Mouse (Mus musculus) stomach, embryonic 16.5 days (tissue): Measurements from ENCODE around the gene Tmem44. TPM values are rescaled to one million over a fixed set of nuclear protein-coding genes. Genes with fewer than 3 reads are reported as not detected.
A peak's percentile ranks its signal among the peaks of the same experiment; 100 is the strongest.

Source experiments
- ATAC-seq: fragments of 200-750 bp; cut with Nextera tagmentation; 2 replicates; pipeline ENCODE4 v1.8.0; 2017; ENCODE audit warnings: moderate number of reproducible peaks, moderate TSS enrichment; ENCODE audit not compliant: insufficient read depth, low FRiP score
- H3K27ac ChIP-seq: fragments of 300-500 bp; sonication (generic); 2 replicates; pipeline ENCODE4 v1.5.1; 2014; ENCODE audit warnings: low read length
- H3K27me3 ChIP-seq: fragments of 300-500 bp; sonication (generic); 2 replicates; pipeline ENCODE4 v1.6.1; 2014; ENCODE audit warnings: low read length, control low read depth, mixed read lengths; ENCODE audit not compliant: control insufficient read depth, insufficient read depth
- H3K36me3 ChIP-seq: fragments of 300-500 bp; sonication (generic); 2 replicates; pipeline ENCODE4 v1.6.1; 2014; ENCODE audit warnings: low read length; ENCODE audit not compliant: control insufficient read depth, insufficient read depth
- H3K4me1 ChIP-seq: fragments of 300-500 bp; sonication (generic); 2 replicates; pipeline ENCODE4 v1.6.1; 2014; ENCODE audit warnings: low read length, control low read depth, mixed read lengths; ENCODE audit not compliant: control insufficient read depth, insufficient read depth
- H3K4me2 ChIP-seq: fragments of 300-500 bp; sonication (generic); 2 replicates; pipeline ENCODE4 v1.6.1; 2014; ENCODE audit warnings: low read depth, low read length, mixed read lengths
- H3K4me3 ChIP-seq: fragments of 300-500 bp; sonication (generic); replicated peaks from 2 replicates; pipeline ENCODE4 v1.5.1; 2014; ENCODE audit warnings: mild to moderate bottlenecking, low read length
- H3K9ac ChIP-seq: fragments of 300-500 bp; sonication (generic); 2 replicates; pipeline ENCODE4 v1.6.1; 2014; ENCODE audit warnings: low read length
- H3K9me3 ChIP-seq: fragments of 300-500 bp; sonication (generic); replicated peaks from 2 replicates; pipeline ENCODE4 v1.6.1; 2016; ENCODE audit warnings: low read length, control low read depth; ENCODE audit not compliant: control insufficient read depth
- WGBS: fragments of 180-500 bp; shearing (Covaris S2); extraction: QIAGEN DNeasy Blood & Tissue Kit; methylation state at CpG from one replicate; pipeline ENCODE4 v1.1.7; 2014; 5-methylcytosine and 5-hydroxymethylcytosine counted together
- polyA plus RNA-seq: library from polyadenylated mRNA; unstranded; fragments of >200 nt; fragmentation: Nextera tagmentation; extraction: Ambion mirVana; gene quantifications from 2 replicates; pipeline ENCODE4 v1.2.1, GENCODE M21; 2015

Tmem44 gene
- polyA plus RNA-seq, 1 experiment from 2014 or later = 11.0 TPM

DNA sequence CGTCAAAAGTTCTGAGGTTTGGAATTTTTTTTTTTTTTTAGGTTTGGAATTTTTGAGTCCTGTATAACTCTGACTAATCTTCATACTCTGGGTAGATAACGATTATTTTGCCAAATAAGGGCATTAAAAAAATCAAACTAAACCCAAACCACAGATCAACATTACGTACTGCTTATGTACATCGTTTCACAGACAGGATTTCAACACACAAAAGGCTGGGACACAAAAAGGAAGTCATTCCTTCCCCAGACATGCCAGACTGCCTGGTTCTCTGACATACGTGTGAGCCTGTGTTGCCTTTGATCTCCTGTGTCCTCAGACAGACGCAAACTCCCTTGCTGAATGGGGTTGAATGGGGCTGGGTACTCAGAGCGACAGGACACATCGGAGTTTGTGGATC lies 22.3 kb downstream of the Tmem44 start:
- Histone ChIP-seq H3K4me2 (no peak overlapping the region), H3K9ac (no peak overlapping the region), H3K27ac (no peak overlapping the region), H3K27me3 (no peaks in the 10 kb centered on the region), H3K9me3 (no peaks in the 10 kb centered on the region), H3K36me3 (no peaks in the 10 kb centered on the region), H3K4me1 (peaks cover 3% of the 10 kb centered on the region; the same call in 1 of the 2 replicates), H3K4me3 (no peak overlapping the region)
- no peak for ATAC-seq
- WGBS = 83% methylated on average over 8 of the region's 8 CpGs

DNA sequence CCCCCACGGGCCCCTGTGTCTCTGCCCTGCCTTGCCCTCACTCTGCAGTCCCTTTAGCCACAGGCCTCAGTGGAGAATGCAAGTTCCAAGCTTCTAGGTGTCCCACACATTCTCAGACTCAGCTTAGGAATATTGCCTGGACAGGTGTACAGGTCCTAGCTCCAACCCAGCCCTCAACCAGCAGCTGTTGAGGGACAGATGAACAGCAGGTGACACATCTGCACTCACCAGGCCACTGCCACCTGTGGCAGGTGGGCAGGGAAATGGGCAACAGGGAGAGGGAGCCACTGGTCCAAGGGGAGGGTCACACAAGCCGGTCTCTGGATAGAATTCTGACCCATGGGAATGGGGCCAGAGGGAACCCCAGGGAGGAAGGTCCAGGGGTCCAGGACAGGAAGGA lies 22.8 kb downstream of the Tmem44 start:
- no peak overlapping the region for H3K4me3 ChIP-seq
- ATAC-seq = no peak
- no peaks in the 10 kb centered on the region for H3K36me3 ChIP-seq
- WGBS = 79% methylated on average over 2 of the region's 2 CpGs
- no peak overlapping the region for H3K27ac ChIP-seq
- peaks cover 3% of the 10 kb centered on the region; the same call in 1 of the 2 replicates for H3K4me1 ChIP-seq
- no peak overlapping the region for H3K4me2 ChIP-seq
- H3K9ac ChIP-seq = no peak overlapping the region
- no peaks in the 10 kb centered on the region for H3K9me3 ChIP-seq
- H3K27me3 ChIP-seq = no peaks in the 10 kb centered on the region

DNA sequence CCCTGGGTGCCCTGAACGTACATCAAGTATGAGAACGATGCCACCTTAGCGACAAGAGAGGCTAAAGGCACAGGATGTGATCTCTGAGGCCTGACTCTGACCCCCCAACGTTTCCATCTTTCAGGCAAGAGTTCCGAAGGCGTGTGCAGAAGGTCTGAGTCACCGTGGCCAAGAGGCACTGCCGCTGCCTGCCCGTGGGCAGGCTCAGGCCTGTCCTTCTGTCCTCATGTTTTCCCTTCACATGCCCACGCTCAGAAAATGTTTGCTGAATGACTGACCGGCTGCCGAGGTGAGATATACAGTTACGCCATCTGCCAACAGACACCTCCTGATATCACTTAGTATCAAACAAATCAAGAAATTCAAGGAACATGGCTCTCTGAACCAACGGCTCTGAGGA lies 24.9 kb downstream of the Tmem44 start:
- H3K9ac ChIP-seq = no peak overlapping the region
- no peaks in the 10 kb centered on the region for H3K27me3 ChIP-seq
- no peaks in the 10 kb centered on the region for H3K36me3 ChIP-seq
- no peaks in the 10 kb centered on the region for H3K4me1 ChIP-seq
- WGBS = 64% methylated on average over 14 of the region's 14 CpGs
- no peak overlapping the region for H3K27ac ChIP-seq
- H3K9me3 ChIP-seq = no peaks in the 10 kb centered on the region
- H3K4me2 ChIP-seq = no peak overlapping the region
- H3K4me3 ChIP-seq = no peak overlapping the region
- ATAC-seq = no peak

DNA sequence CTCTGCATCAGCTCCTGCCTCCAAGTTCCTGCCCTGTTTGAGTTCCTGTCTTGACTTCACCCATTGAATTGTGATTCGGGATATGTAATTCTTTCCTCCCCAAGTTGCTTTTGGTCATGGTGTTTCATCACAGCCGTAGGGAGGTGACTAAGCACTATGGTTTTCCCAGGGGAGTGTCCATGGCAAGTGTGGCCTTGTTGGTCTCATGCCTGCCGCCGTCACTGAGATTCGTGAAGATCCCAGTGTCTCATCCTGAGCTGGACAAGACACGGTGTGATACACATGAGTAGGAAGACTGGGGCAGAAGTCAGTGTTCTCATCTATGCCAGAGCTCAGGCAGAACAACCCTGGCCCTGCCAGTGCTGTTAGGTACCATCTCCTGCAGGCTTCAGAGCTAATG lies 26.2 kb downstream of the Tmem44 start:
- Histone ChIP-seq H3K4me1 (no peaks in the 10 kb centered on the region), H3K27me3 (no peaks in the 10 kb centered on the region), H3K9me3 (no peaks in the 10 kb centered on the region), H3K4me3 (no peak overlapping the region), H3K4me2 (no peak overlapping the region), H3K9ac (no peak overlapping the region), H3K27ac (no peak overlapping the region), H3K36me3 (no peaks in the 10 kb centered on the region)
- ATAC-seq = no peak
- WGBS = 91% methylated on average over 6 of the region's 6 CpGs

DNA sequence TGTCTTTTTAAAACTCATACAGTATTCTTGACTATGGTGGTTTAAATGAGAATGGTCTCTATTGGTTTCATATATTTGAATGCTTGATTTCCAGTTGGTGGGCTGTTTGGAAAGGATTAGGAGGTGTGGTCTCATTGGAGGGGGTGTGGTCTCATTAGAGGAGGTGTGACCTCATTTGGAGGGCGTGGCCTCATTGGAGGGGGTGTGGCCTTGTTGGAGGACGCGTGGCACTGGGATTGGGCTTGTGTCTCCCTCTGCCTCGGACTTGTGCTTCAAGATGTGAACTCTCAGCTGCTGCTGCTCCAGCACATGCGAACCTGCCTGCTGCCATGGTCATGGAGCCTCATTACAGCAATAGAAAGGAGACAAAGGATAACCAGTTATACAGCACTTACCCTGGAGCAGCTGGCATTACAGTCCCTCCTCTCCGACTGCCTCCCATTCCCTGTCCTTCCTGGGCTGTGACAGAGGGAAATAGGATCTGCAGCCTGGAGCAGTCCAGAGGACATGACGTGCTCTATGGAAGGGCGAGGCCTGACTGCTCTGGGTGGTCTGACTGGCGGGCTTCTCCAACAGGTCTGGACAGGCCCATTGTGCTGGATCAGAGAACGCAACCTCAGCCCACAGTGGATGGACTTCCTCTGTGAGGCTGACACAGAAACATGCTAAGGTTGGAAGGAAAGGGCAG lies 28.2 kb downstream of the Tmem44 start:
- H3K27ac ChIP-seq = no peak overlapping the region
- no peaks in the 10 kb centered on the region for H3K9me3 ChIP-seq
- WGBS = 64% methylated on average over 10 of the region's 10 CpGs
- ATAC-seq = no peak; the same call in 1 of the 2 replicates
- H3K27me3 ChIP-seq = no peaks in the 10 kb centered on the region
- H3K4me2 ChIP-seq = no peak overlapping the region
- peaks cover 7% of the 10 kb centered on the region; the same call in 1 of the 2 replicates for H3K4me1 ChIP-seq
- H3K4me3 ChIP-seq = no peak overlapping the region
- H3K36me3 ChIP-seq = no peaks in the 10 kb centered on the region
- H3K9ac ChIP-seq = no peak overlapping the region

DNA sequence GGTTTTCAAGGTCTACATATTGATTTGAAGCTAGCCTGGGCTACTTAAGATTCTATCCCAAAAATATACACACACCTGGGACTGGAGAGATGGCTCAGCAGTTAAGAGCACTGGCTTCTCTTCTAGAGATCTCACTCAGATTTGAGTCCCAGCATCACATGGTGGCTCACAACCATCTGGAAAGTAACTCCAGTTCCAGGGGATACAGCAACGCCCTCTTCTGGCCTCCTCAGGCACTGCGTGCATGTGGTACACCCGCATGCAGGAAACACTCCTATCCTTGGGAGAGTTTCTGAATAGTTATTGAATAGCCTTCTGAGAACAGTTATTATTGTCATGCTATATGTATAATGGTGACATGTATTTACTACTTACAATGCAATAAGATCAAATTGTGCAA lies 29.5 kb downstream of the Tmem44 start:
- no peaks in the 10 kb centered on the region for H3K27me3 ChIP-seq
- H3K27ac ChIP-seq = no peak overlapping the region
- H3K4me2 ChIP-seq = no peak overlapping the region
- no peaks in the 10 kb centered on the region for H3K36me3 ChIP-seq
- 63% methylated on average over 3 of the region's 3 CpGs for WGBS
- no peak overlapping the region for H3K9ac ChIP-seq
- H3K4me1 ChIP-seq = peaks cover 7% of the 10 kb centered on the region; the same call in 1 of the 2 replicates
- H3K9me3 ChIP-seq = no peaks in the 10 kb centered on the region
- H3K4me3 ChIP-seq = no peak overlapping the region
- ATAC-seq = no peak

DNA sequence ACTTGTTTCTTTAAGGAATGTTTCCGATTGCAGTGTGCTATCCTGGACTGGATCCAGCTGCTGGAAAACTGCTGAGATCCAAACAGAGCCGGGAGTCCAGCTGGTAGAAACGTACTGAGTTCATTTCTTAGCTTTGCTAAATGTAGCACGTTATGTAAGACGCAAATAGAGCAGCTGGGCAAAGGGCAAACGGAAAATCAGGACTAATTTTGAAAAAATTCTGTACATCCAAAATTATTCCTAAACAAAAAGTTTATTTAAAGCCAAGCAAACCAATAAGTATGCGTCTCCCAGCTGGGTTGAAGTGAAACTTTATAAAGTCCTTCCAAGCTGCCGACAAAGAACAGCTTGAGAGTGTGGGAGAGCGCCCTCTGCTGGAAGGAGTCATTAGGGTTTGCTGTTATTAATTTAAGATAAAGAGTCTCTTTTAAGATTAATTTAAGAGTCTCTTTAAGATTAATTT lies 30.2 kb downstream of the Tmem44 start:
- no peak overlapping the region for H3K27ac ChIP-seq
- no peaks in the 10 kb centered on the region for H3K9me3 ChIP-seq
- H3K36me3 ChIP-seq = no peaks in the 10 kb centered on the region
- ATAC-seq = no peak
- 11% methylated on average over 9 of the region's 9 CpGs for WGBS
- H3K4me1 ChIP-seq = peaks cover 7% of the 10 kb centered on the region; the same call in 1 of the 2 replicates
- H3K9ac ChIP-seq = 0 out of 2 replicates have a peak overlapping the region, but pooled peaks have one; percentile 36
- peak overlapping the region; percentile 48 for H3K4me2 ChIP-seq
- no peaks in the 10 kb centered on the region for H3K27me3 ChIP-seq
- H3K4me3 ChIP-seq = peak overlapping the region; percentile 26

DNA sequence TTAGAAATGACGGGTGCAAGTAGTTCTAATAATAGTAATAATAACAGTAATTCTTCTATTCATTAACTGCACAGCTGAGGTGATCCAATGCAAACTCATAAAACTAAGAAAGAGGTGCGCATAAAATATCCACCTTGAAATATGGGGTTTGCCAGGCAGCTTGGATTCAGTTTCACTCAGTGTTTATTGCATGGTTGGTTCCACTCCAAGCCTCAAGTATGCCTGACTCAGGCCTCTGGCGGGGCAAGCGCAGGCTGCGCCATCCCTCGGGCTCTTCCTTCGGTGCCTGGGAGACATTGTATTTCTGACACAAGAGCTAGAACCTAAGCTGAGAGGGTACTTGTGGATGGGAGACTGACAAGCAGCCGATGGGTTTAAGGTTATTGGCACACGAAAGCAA lies 32.0 kb downstream of the Tmem44 start:
- WGBS = 71% methylated on average over 9 of the region's 9 CpGs
- Histone ChIP-seq H3K4me1 (peaks cover 7% of the 10 kb centered on the region; the same call in 1 of the 2 replicates), H3K36me3 (no peaks in the 10 kb centered on the region), H3K9ac (no peak overlapping the region), H3K9me3 (no peaks in the 10 kb centered on the region), H3K4me3 (no peak overlapping the region), H3K27ac (no peak overlapping the region), H3K27me3 (no peaks in the 10 kb centered on the region), H3K4me2 (no peak overlapping the region)
- ATAC-seq = no peak

DNA sequence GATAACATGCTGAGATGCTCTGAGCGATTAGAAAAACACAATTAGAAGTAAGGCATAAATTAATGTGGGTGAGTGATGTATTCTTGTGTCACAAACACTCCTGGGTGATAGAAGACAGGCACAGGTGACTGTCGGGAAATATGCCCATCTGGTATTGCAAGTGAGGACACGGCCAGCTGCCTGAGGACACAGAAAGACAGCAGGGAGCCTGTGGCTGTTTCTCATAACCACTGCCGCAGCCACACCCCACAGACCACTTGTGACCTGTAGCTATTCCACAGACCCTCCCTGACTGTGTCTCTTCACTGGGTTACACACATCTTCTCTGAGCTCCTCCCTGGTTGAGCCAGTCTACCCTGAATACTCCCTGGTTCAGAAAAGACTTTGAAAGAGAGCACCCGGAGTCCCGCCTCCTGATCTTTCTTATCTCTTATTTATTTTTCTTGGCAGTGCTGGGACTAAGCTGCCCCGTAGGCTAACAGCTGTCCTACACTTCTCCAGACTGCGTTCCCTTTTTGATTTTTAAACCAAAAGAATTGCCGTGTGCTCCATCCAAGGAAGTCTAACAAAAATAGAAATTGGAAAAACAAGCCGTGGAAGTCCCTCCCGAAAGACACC lies 32.9 kb downstream of the Tmem44 start:
- Histone ChIP-seq H3K9me3 (no peaks in the 10 kb centered on the region), H3K9ac (no peak overlapping the region), H3K27me3 (no peaks in the 10 kb centered on the region), H3K4me1 (peaks cover 11% of the 10 kb centered on the region), H3K4me3 (no peak overlapping the region), H3K4me2 (peak overlapping the region; percentile 28; the same call in 1 of the 2 replicates), H3K36me3 (no peaks in the 10 kb centered on the region), H3K27ac (no peak overlapping the region; the same call in 1 of the 2 replicates)
- ATAC-seq = no peak
- 29% methylated on average over 11 of the region's 11 CpGs for WGBS
